Mouse (Mus musculus) heart, embryonic 16.5 days (tissue): ENCODE measurements at regions not wholly inside any gene's neighbourhood (a gene's known extent, or its start where the extent isn't known, plus 50 kb on each side); places are given as distances from the start of the nearest gene placed in this dataset.

Experiments
- ATAC-seq: fragments of 200-750 bp; cut with Nextera tagmentation; replicated peaks from 2 replicates; pipeline ENCODE4 v1.8.0; 2017; ENCODE audit warnings: moderate number of reproducible peaks; ENCODE audit not compliant: insufficient read depth, low FRiP score; ENCODE audit errors: extremely low read depth
- H3K27ac ChIP-seq: fragments of 300-500 bp; sonication (generic); 2 replicates; pipeline ENCODE4 v1.5.1; 2014; ENCODE audit warnings: mild to moderate bottlenecking, low read length, control low read depth, moderate library complexity
- H3K27me3 ChIP-seq: fragments of 300-500 bp; sonication (generic); 2 replicates; pipeline ENCODE4 v1.6.1; 2014; ENCODE audit warnings: low read length, mixed read lengths; ENCODE audit not compliant: control insufficient read depth, insufficient read depth
- H3K36me3 ChIP-seq: fragments of 300-500 bp; sonication (generic); 2 replicates; pipeline ENCODE4 v1.6.1; 2014; ENCODE audit not compliant: control insufficient read depth, insufficient read depth
- H3K4me1 ChIP-seq: fragments of 300-500 bp; sonication (generic); 2 replicates; pipeline ENCODE4 v1.6.1; 2014; ENCODE audit warnings: low read length, mixed read lengths; ENCODE audit not compliant: control insufficient read depth, insufficient read depth
- H3K4me2 ChIP-seq: fragments of 300-500 bp; sonication (generic); 2 replicates; pipeline ENCODE4 v1.6.1; 2014; ENCODE audit warnings: low read depth, mild to moderate bottlenecking, control low read depth, low read length
- H3K4me3 ChIP-seq: fragments of 300-500 bp; sonication (generic); 2 replicates; pipeline ENCODE4 v1.5.1; 2014; ENCODE audit warnings: mild to moderate bottlenecking, control low read depth, low read length
- H3K9ac ChIP-seq: fragments of 300-500 bp; sonication (generic); 2 replicates; pipeline ENCODE4 v1.6.1; 2014; ENCODE audit warnings: low read length, control low read depth
- H3K9me3 ChIP-seq: fragments of 300-500 bp; sonication (generic); replicated peaks from 2 replicates; pipeline ENCODE4 v1.6.1; 2016; ENCODE audit warnings: low read length; ENCODE audit not compliant: control insufficient read depth
- WGBS: fragments of 180-500 bp; shearing (Covaris S2); extraction: QIAGEN DNeasy Blood & Tissue Kit; methylation state at CpG from one replicate; pipeline ENCODE4 v1.1.7; 2014; 5-methylcytosine and 5-hydroxymethylcytosine counted together

DNA sequence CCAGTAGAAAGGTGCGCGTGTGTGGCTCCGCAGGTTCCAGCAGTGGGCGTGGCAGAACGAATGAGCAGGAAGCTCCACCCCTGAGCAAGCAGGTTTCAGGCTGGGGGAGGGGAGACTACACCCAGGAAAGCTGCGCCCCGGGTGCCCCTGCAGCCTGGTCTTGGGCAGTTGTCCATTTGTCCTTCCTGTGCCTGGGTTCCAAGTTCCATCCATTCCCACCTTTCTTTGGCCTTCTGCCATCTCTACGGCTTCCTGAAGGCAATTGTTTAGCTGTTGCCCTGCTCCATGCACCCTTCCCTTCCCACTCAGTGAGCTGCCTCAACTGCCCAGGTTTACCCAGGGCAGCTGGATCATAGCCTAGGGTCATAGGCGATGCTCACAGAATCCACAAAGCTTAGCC lies 70.9 kb upstream of the Mrps22 start:
- no peak overlapping the region for H3K9ac ChIP-seq
- no peak overlapping the region for H3K4me3 ChIP-seq
- no peaks in the 10 kb centered on the region for H3K36me3 ChIP-seq
- H3K4me2 ChIP-seq, result no peak overlapping the region
- ATAC-seq, result no peak
- no peak overlapping the region for H3K27ac ChIP-seq
- peaks cover 5% of the 10 kb centered on the region; the same call in 1 of the 2 replicates for H3K9me3 ChIP-seq
- 45% methylated on average over 9 of the region's 9 CpGs for WGBS
- H3K4me1 ChIP-seq, result no peaks in the 10 kb centered on the region
- H3K27me3 ChIP-seq, result no peaks in the 10 kb centered on the region

DNA sequence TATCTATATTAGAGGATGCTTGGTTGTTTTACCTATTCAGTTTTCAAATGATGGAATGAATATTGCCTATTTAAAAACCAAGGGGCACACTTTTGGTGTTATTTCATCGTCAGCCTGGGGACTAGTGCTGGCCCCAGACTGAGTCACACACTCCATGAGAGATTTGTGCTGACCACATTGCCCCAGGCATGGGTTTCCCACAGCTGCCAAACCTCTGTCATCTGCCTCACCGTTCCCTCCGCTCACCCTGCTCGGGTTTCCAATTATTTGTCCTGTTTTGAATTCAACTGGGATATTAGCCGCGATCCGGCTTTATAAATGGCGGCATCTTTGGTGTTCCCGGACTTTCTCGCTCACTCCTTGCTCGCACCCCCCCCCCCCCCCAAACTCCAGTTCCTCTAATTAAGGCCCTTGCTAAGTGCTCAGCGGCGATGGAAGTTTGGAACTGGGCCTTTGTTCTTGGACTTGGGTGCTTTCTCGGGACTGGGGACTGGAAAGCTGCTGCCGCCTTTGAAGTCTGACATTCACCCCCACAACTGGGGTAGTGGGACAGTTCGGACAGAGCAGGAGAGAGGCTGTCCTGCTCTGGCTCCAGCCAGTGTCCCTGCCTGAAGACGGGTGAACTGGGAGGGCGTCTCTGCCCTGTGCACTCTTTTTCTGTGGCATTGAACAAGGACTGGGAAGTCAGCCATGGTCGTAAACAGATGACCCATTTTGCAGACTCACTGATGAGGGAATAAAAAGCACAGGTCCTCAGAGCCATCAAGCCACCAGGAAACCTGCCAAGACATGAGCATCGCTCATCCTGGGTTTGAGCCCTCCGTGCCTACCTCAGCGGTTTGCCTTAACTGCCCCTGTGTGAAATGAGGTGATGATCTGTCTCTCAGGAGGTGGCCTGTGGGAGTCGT lies 67.2 kb upstream of the Mrps22 start:
- H3K4me1 ChIP-seq, result no peaks in the 10 kb centered on the region
- ATAC-seq, result no peak
- no peak overlapping the region for H3K4me2 ChIP-seq
- H3K27me3 ChIP-seq, result no peaks in the 10 kb centered on the region
- no peak overlapping the region for H3K4me3 ChIP-seq
- no peaks in the 10 kb centered on the region for H3K9me3 ChIP-seq
- H3K9ac ChIP-seq, result no peak overlapping the region
- no peak overlapping the region for H3K27ac ChIP-seq
- H3K36me3 ChIP-seq, result no peaks in the 10 kb centered on the region
- 76% methylated on average over 23 of the region's 23 CpGs for WGBS

DNA sequence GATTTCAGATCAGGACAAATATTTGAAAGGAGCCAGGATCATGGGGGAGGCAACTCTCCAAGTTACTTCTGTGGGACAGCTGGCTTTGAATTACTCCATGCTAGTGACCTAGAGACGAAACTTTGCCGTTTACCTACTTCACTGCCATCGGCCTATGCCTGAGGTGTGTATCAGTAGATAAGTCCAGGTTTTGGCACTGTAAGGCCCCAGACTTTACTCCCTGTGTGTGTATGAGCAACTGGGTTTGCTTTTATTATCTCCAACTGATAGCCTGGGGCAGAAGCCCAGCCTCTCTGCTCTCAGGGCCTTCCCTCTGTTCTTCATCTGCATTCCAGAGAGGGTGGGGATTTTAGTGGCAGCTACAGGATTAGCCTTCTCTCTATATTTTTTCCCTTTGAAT lies 65.6 kb upstream of the Mrps22 start:
- 64% methylated on average over 3 of the region's 3 CpGs for WGBS
- ATAC-seq, result no peak

DNA sequence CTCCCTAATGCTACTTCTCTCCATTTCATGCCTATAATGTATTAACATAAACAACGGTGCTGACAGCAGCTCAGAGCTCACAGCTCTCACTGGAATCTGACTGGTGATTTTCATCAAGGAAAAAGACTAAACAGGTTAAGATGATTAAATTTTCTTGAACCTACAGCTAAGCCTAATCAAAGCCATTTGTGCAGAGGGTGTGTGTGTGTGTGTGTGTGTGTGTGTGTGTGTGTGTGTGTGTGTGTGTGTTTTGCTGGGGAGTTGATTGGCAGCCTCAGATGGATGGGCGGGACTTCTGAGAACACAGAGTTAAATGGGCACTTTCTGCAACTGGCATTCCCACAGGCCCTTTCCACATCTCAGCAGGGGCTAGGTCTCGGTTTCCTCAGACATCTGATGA lies 61.6 kb upstream of the Mrps22 start:
- H3K4me3 ChIP-seq, result no peak overlapping the region
- no peak overlapping the region for H3K27ac ChIP-seq
- no peaks in the 10 kb centered on the region for H3K36me3 ChIP-seq
- H3K4me2 ChIP-seq, result no peak overlapping the region
- 0 out of 2 replicates have a peak, but pooled peaks cover 4% of the 10 kb centered on the region for H3K9me3 ChIP-seq
- ATAC-seq, result no peak
- H3K4me1 ChIP-seq, result no peaks in the 10 kb centered on the region
- H3K27me3 ChIP-seq, result no peaks in the 10 kb centered on the region
- 76% methylated on average over 3 of the region's 3 CpGs for WGBS
- H3K9ac ChIP-seq, result no peak overlapping the region

More for the DNA sequence above, 65.6 kb upstream of the Mrps22 start:
- no peak overlapping the region for H3K4me2 ChIP-seq
- no peaks in the 10 kb centered on the region for H3K4me1 ChIP-seq
- no peaks in the 10 kb centered on the region for H3K9me3 ChIP-seq
- no peaks in the 10 kb centered on the region for H3K27me3 ChIP-seq
- H3K9ac ChIP-seq, result no peak overlapping the region
- H3K27ac ChIP-seq, result no peak overlapping the region
- no peak overlapping the region for H3K4me3 ChIP-seq
- no peaks in the 10 kb centered on the region for H3K36me3 ChIP-seq

DNA sequence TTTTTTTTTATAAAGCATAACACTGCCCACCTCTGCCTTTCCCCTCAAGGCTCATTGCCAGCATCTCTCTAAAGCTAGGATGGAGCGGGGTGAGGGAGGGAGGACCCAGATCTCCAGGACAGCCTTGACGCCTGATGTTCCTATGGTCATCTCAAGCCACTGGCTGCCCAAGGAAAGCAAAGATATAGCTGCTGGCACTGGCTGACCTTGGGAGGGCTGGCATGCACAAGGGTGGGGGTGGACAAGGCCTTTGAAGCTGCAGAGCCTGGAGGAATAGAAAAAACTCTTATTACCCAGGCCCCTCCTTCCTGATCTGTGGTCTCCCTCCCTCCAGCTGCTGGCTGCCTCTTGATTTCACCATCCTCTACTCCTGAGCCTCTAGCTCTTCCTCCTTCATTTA lies 50.2 kb upstream of the Mrps22 start:
- ATAC-seq, result no peak
- Histone ChIP-seq H3K27ac (no peak overlapping the region), H3K9me3 (no peaks in the 10 kb centered on the region), H3K9ac (no peak overlapping the region), H3K27me3 (no peaks in the 10 kb centered on the region), H3K4me2 (no peak overlapping the region), H3K36me3 (no peaks in the 10 kb centered on the region), H3K4me1 (no peaks in the 10 kb centered on the region), H3K4me3 (no peak overlapping the region)
- 71% methylated on average over 2 of the region's 2 CpGs for WGBS
